Mouse (Mus musculus): Measurements from ENCODE around the gene Galnt18.

- TF ChIP-seq CTCF (IDR thresholded peaks at IDR 0.05; ENCODE audit: borderline replicate concordance, control insufficient read depth, extremely low read depth, insufficient read depth, low read length, poor library complexity), result no peak
- no peak for TF ChIP-seq POLR2A (IDR thresholded peaks at IDR 0.05; ENCODE audit: control insufficient read depth, extremely low read depth, insufficient read depth, low read length, poor library complexity)
Measured at GRCm38 (mm10) chr7:111497191-111497590, 282.6 kb downstream of the Galnt18 start.
